Mouse (Mus musculus) stomach, embryonic 15.5 days (tissue): ENCODE measurements around the gene Alox15. TPM values are rescaled to one million over a fixed set of nuclear protein-coding genes. Genes with fewer than 3 reads are reported as not detected.

Source experiments
- ATAC-seq: fragments of 200-750 bp; cut with Nextera tagmentation; 2 replicates; pipeline ENCODE4 v1.8.0; 2017; ENCODE audit warnings: low read depth, moderate number of reproducible peaks, moderate TSS enrichment; ENCODE audit not compliant: insufficient read depth, low FRiP score
- H3K27ac ChIP-seq: fragments of 300-500 bp; sonication (generic); 2 replicates; pipeline ENCODE4 v1.5.1; 2015; ENCODE audit warnings: mild to moderate bottlenecking, inconsistent platforms
- H3K27me3 ChIP-seq: fragments of 300-500 bp; sonication (generic); replicated peaks from 2 replicates; pipeline ENCODE4 v1.6.1; 2015; ENCODE audit warnings: inconsistent platforms
- H3K36me3 ChIP-seq: fragments of 300-500 bp; sonication (generic); 2 replicates; pipeline ENCODE4 v1.6.1; 2015; ENCODE audit warnings: inconsistent platforms
- H3K4me1 ChIP-seq: fragments of 300-500 bp; sonication (generic); 2 replicates; pipeline ENCODE4 v1.6.1; 2015; ENCODE audit warnings: inconsistent platforms
- H3K4me2 ChIP-seq: fragments of 300-500 bp; sonication (generic); 2 replicates; pipeline ENCODE4 v1.6.1; 2015; ENCODE audit warnings: mild to moderate bottlenecking, inconsistent platforms
- H3K4me3 ChIP-seq: fragments of 300-500 bp; sonication (generic); replicated peaks from 2 replicates; pipeline ENCODE4 v1.5.1; 2015; ENCODE audit warnings: inconsistent platforms
- H3K9ac ChIP-seq: fragments of 300-500 bp; sonication (generic); 2 replicates; pipeline ENCODE4 v1.6.1; 2015; ENCODE audit warnings: inconsistent platforms
- H3K9me3 ChIP-seq: fragments of 300-500 bp; sonication (generic); 2 replicates; pipeline ENCODE4 v1.6.1; 2016; ENCODE audit warnings: inconsistent platforms
- WGBS: fragments of 180-500 bp; shearing (Covaris S2); methylation state at CpG from one replicate; pipeline ENCODE4 v1.1.7; 2015; 5-methylcytosine and 5-hydroxymethylcytosine counted together
- polyA plus RNA-seq: library from polyadenylated mRNA; unstranded; fragments of >200 nt; fragmentation: Nextera tagmentation; extraction: Ambion mirVana; gene quantifications from 2 replicates; pipeline ENCODE4 v1.2.1, GENCODE M21; 2015

The Alox15 gene
- polyA plus RNA-seq, 1 experiment from 2014 or later = 9.5 TPM

DNA sequence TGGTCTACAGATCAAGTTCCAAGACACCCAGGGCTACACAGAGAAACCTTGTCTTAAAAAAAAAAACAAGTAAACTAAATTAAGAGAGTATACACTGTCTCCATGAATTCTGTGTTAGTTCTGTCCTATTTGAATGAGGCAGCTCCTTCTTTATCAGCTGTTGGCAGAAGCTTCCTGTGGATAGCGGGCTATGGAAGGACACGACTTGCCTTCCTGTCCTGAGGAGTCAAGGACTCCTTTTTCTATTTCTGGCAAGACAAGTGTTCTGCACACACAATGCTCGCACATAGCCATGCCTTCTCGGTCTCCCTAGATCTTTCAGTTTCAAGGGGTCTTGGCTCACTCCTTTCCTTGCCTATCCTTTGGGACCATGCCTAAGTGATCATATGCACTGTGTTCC, 49.5 kb downstream of the Alox15 start:
- H3K4me1 ChIP-seq = no peaks in the 10 kb centered on the region
- no peak for ATAC-seq
- no peak overlapping the region for H3K4me3 ChIP-seq
- H3K4me2 ChIP-seq = no peak overlapping the region
- 81% methylated on average over 4 of the region's 4 CpGs for WGBS
- no peaks in the 10 kb centered on the region for H3K27me3 ChIP-seq
- no peaks in the 10 kb centered on the region for H3K36me3 ChIP-seq
- H3K27ac ChIP-seq = no peak overlapping the region
- H3K9ac ChIP-seq = no peak overlapping the region
- no peaks in the 10 kb centered on the region for H3K9me3 ChIP-seq

DNA sequence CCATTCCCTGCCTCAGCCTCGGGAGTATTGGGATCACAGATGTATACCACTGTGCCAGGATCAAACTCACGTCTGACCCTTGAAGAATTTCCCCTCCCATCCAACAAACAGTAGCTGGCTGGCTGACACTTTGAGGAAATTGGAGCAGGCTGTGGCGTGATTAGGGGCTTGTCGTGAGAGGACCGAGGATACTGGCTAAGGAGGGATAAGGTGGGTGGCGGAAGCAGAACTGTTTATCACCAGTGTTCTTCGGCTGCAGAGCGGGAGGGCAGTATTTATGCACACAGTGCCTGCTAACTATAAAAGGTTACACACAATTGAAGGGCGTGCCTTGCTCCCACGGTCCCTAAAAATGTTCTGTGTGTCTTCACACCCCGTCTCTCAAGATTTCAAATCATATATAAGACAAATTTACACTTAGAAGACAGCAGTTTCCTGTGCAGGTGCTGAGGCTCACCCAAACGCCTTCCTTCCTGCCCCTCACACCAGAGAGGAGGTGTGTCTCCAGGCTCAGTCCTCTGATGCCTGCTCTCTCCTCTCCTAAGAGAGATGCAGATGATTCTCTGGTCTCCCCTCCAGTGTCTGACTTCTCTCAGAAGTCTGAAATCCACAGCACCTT, 53.9 kb downstream of the Alox15 start:
- Histone ChIP-seq H3K27ac (no peak overlapping the region), H3K4me1 (no peaks in the 10 kb centered on the region), H3K9ac (no peak overlapping the region), H3K4me2 (no peak overlapping the region), H3K27me3 (no peaks in the 10 kb centered on the region), H3K36me3 (no peaks in the 10 kb centered on the region), H3K4me3 (no peak overlapping the region), H3K9me3 (no peaks in the 10 kb centered on the region)
- WGBS = 24% methylated on average over 12 of the region's 12 CpGs
- no peak for ATAC-seq

DNA sequence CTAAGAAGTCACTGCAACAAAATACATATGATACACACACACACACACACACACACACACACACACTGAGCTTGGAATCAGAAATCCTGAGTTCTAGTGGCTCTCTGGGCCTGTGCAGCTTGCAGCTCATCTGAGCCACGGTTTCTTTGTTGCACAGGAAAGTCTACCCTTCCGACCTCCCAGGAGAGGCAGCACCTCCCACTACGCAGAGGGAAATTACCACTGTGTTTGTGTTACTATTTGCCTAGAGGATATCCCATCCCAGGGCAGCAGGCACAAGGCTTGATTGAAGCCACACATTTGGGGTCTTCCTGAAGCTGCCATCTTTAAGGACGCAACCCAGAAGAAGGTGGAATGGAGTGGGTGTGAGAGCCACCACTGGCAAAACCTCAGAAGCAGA, 54.4 kb downstream of the Alox15 start:
- no peak overlapping the region for H3K27ac ChIP-seq

More for the DNA sequence above, 54.4 kb downstream of the Alox15 start:
- H3K27me3 ChIP-seq = no peaks in the 10 kb centered on the region
- no peaks in the 10 kb centered on the region for H3K36me3 ChIP-seq
- no peak overlapping the region for H3K4me3 ChIP-seq
- ATAC-seq = no peak
- no peak overlapping the region for H3K4me2 ChIP-seq
- 38% methylated on average over 4 of the region's 4 CpGs for WGBS
- H3K9ac ChIP-seq = no peak overlapping the region
- no peaks in the 10 kb centered on the region for H3K9me3 ChIP-seq
- H3K4me1 ChIP-seq = no peaks in the 10 kb centered on the region

Other genes starting within 250 kb of the Alox15 start
- gene Mgl2, start 221.7 kb downstream of the Alox15 start, polyA plus RNA-seq = 0.50 and 1.0 TPM in 2 replicates
- 0.93 and 1.2 TPM in 2 replicates for gene Clec10a, start 195.8 kb downstream of the Alox15 start, polyA plus RNA-seq
- gene Slc16a11, start 139.3 kb downstream of the Alox15 start, polyA plus RNA-seq = 1.4 and 2.4 TPM in 2 replicates
- 6.9 and 9.8 TPM in 2 replicates for gene Slc16a13, start 131.0 kb downstream of the Alox15 start, polyA plus RNA-seq
- 10.9 and 13.6 TPM in 2 replicates for gene Bcl6b, start 122.2 kb downstream of the Alox15 start, polyA plus RNA-seq
- gene 0610010K14Rik, start 114.1 kb downstream of the Alox15 start, polyA plus RNA-seq = 141 and 144 TPM in 2 replicates
- gene Gm21988, start 112.2 kb downstream of the Alox15 start, polyA plus RNA-seq = 8.7 and 11.0 TPM in 2 replicates
- 196 and 222 TPM in 2 replicates for gene Rnasek, start 112.2 kb downstream of the Alox15 start, polyA plus RNA-seq
- gene Alox12, start 96.7 kb downstream of the Alox15 start, polyA plus RNA-seq = 11.7 and 12.9 TPM in 2 replicates
- 0.06 TPM in 1 of 2 replicates, not detected in the other for gene Alox12e, start 29.4 kb downstream of the Alox15 start, polyA plus RNA-seq
- 31.5 and 33.8 TPM in 2 replicates for gene Pelp1, start 58.0 kb upstream of the Alox15 start, polyA plus RNA-seq
- gene Arrb2, start 80.6 kb upstream of the Alox15 start, polyA plus RNA-seq = 15.0 and 19.4 TPM in 2 replicates
- gene Med11, start 99.9 kb upstream of the Alox15 start, polyA plus RNA-seq = 36.1 and 40.6 TPM in 2 replicates
- 0.73 and 0.75 TPM in 2 replicates for gene Zmynd15, start 107.4 kb upstream of the Alox15 start, polyA plus RNA-seq
- gene Cxcl16, start 108.0 kb upstream of the Alox15 start, polyA plus RNA-seq = 7.3 and 8.8 TPM in 2 replicates
- 65.0 and 71.2 TPM in 2 replicates for gene Tm4sf5, start 153.2 kb upstream of the Alox15 start, polyA plus RNA-seq
- 0.62 TPM in 1 of 2 replicates, not detected in the other for gene Vmo1, start 162.6 kb upstream of the Alox15 start, polyA plus RNA-seq
- gene Gltpd2, start 167.2 kb upstream of the Alox15 start, polyA plus RNA-seq = 2.1 and 3.3 TPM in 2 replicates
- gene Psmb6, start 173.3 kb upstream of the Alox15 start, polyA plus RNA-seq = 689 and 690 TPM in 2 replicates
- not detected in 2 replicates for gene Gm40193, start 180.9 kb upstream of the Alox15 start, polyA plus RNA-seq
- 12.9 and 13.7 TPM in 2 replicates for gene Pld2, start 188.0 kb upstream of the Alox15 start, polyA plus RNA-seq
- gene Mink1, start 210.8 kb upstream of the Alox15 start, polyA plus RNA-seq = 14.9 and 15.9 TPM in 2 replicates